Mouse (Mus musculus): Measurements from ENCODE around the gene Abl1.
"Not testable (repeated sequence)": the region's sequence is repeated elsewhere in the genome, so short reads cannot be mapped to it uniquely, and the experiment has no call there.

Abl1 gene

GRCm38 (mm10) chr2:31688074-31688925 is at the start of gene Abl1:
Gene Abl1 (plus strand): TSS chr2:31688376.
- in situ Hi-C loops (cut with MboI; ENCODE audit: low sequenced_read_pairs): loop anchor here (5.0 kb wide), 1 partner anchor 99 kb away; no protein-coding TSS in a partner anchor

DNA sequence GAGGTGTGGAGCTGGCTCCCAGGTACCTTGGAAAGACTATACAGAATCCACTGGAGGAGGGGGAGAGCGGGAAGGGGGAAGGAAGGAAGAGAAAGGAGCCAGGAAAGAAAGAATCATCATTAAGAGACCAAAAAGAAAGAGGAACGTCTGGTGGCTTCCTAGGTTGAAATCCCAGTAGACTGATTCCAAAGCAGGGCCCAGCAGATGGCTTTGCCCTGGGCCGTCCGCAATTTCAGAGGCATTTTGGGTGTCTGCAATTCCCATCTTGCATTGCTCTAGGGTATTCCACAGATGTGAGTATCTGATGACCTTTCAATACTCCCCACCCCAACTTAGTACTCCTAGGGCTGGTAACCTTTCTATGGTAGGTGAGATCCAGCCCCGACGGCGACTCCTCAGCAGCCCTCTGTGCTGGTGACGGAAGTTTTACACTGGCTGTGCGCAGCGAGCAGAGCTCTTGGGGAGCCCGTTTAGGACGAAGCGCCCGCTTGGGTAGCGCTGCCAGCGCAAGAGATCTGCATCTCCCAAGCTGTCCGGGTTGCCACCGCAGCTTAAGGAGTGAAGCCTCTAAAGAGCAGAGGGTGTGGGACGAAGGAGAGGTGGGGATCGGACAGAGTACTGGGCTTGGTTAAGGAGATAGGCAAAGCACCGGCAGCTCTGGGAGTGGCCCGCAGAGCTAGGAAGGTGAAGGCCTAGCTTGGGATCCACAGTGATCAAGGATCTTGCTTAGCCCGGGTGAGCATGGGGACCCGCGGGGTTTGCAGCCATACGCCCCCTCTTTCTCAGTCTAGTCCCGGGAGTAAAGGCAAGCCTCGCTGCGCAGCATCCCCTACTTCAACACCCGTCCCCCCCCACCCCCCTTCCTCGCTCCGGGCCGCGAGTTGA is 49.4 kb upstream of the Abl1 start:
- in situ Hi-C loops (cut with MboI; ENCODE audit: low sequenced_read_pairs): no loop called here

- in situ Hi-C loops (cut with MboI; ENCODE audit: low sequenced_read_pairs): no loop called here
Measured at GRCm38 (mm10) chr2:31639466-31639760, 48.8 kb upstream of the Abl1 start.

- in situ Hi-C loops (cut with MboI; ENCODE audit: low sequenced_read_pairs): no loop called here
Measured at GRCm38 (mm10) chr2:31639901-31640608, 48.1 kb upstream of the Abl1 start, which contains the start of gene Prdm12. Gene Prdm12 (plus strand): TSS chr2:31640037.

DNA sequence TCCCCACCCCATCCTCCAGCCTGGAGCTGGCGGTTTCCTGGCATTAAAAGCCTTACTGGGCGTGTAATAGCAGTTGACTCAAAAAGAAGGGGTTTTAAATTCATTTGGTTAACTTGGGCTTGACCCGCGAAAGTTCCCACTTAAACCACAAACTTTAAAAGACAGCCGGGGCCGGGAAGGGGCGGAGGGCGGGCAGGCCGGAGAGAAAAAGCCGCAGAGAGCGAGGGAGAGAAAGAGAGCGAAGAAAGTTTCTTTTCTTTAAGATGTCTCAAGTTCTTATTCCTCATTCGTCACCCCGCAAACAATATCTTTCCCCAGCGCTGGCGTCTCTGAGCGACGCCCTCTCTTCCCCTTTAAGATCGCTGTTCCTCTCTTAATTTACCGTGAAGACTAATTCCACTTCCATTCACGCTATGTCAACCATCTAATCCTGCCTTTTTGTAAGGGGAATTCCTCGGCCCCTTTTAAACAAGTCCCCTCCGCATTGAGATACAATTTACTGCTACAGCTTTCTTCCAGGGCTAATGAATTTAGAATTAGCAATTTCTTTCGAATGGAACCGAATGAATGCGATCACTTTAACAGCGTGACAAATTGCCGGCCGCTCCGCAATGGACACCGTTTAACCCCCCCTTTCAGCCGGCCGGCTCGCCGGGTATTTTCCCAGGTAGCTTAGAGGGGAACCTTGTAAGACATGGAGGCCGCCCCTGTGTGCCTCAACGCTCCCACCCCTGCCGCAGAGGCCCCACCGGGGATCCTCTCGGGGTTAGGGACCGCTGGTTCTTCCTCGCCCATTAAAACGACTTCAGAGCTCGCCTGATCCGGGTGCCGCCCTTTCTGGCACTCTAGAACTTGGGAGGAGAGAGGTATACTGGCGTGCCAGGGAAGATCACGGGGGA is 47.3 kb upstream of the Abl1 start:
- in situ Hi-C loops (cut with MboI; ENCODE audit: low sequenced_read_pairs): no loop called here

- in situ Hi-C loops (cut with MboI; ENCODE audit: low sequenced_read_pairs): no loop called here
Measured at GRCm38 (mm10) chr2:31641508-31641830, 46.7 kb upstream of the Abl1 start.

- in situ Hi-C loops (cut with MboI; ENCODE audit: low sequenced_read_pairs): no loop called here
Measured at GRCm38 (mm10) chr2:31641929-31642328, 46.2 kb upstream of the Abl1 start.

DNA sequence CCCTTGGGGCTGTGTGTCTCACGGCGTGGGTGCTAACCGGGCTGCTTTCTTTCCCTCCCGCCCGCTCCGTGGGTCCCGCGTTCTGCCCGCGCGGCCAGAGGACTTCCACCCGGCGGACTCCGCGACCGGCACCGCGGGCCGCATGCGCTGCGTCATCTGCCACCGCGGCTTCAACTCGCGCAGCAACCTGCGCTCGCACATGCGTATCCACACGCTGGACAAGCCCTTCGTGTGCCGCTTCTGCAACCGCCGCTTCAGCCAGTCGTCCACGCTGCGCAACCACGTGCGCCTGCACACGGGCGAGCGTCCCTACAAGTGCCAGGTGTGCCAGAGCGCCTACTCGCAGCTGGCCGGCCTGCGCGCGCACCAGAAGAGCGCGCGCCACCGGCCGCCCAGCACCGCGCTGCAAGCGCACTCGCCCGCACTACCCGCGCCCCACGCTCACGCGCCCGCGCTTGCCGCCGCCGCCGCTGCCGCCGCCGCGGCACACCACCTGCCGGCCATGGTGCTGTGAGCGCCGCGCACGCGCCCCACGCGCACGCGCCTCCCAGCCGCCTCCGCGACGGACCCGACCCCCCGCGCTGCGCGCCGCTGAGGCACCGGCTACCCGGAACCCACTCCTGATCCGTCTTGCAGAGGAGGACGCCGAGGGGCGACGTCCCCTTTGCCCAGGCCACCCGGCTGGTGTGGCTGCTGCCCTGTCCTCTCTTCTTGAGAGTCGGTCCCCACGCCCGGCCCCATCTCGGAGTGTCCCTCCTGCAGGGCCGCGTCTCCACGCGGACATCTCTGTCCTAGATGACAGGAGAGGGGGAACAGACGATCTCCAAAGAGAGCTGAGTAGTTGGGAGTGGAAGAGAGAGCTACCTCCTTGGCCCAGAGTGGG is 34.0 kb upstream of the Abl1 start:
- in situ Hi-C loops (cut with MboI; ENCODE audit: low sequenced_read_pairs): loop anchor here (10.0 kb wide), 1 partner anchor 169 kb away; no protein-coding TSS in a partner anchor

GRCm38 (mm10) chr2:31654854-31655559 is 33.2 kb upstream of the Abl1 start:
- in situ Hi-C loops (cut with MboI; ENCODE audit: low sequenced_read_pairs): loop anchor here (10.0 kb wide), 1 partner anchor 170 kb away; no protein-coding TSS in a partner anchor

DNA sequence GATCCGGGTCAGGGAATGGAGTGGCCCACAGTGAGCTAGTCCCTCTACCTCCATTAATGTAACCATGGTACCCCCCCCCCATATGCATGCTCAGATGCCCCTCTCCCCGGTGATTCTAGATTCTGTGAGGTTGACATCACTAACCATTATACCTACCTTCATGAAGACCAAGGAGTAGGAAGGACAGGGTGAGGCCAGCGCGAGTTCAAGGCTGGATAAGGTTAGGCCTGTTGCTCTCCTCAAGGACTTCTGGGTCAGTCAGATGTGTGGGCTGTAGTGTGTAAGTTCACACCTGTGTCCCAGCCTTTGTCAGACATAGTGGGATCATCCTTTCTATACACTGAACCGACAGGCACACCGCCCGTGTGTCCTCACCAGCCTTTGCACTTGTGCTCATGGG is 31.8 kb upstream of the Abl1 start:
- in situ Hi-C loops (cut with MboI; ENCODE audit: low sequenced_read_pairs): loop anchor here (10.0 kb wide), 1 partner anchor 172 kb away; no protein-coding TSS in a partner anchor

- in situ Hi-C loops (cut with MboI; ENCODE audit: low sequenced_read_pairs): no loop called here
Measured at GRCm38 (mm10) chr2:31662939-31663803, 25.0 kb upstream of the Abl1 start.

DNA sequence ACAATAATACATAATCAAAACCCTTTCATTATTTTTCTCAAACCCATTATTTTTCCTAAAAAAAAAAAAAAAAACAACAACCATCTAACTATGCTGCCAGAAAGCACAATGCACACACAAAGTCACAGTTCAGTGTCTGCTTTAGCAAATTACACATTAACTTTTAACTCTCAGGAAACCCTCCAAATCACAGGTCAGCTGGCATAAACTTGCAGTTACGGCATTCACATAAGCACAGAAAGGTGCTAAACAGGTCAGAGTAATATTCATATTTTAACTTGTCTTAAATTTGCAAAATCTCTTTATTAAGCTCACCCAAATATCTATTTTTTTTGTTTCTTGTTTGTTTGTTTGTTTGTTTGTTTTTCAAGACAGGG is 24.4 kb upstream of the Abl1 start:
- in situ Hi-C loops (cut with MboI; ENCODE audit: low sequenced_read_pairs): no loop called here

DNA sequence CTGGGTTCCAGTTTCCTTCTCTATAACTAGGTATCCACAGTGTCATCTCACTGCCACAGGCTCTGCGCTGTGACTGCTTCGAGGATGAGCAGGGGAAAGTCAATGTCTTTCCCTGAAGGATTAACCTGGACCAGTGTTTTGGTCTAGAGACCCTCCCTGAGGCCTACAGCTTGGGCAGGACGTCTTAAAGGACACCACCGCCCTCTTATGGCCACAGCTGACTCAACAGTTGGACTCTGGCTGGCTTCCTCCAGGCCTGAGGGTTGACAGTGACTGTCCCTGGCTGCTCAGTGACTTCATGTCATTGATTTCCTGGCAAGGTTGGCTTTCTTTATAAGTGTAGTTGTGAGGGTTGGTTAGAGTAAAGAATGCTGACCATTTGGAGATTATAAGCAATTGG is 20.8 kb upstream of the Abl1 start:
- in situ Hi-C loops (cut with MboI; ENCODE audit: low sequenced_read_pairs): no loop called here

- in situ Hi-C loops (cut with MboI; ENCODE audit: low sequenced_read_pairs): no loop called here
Measured at GRCm38 (mm10) chr2:31670551-31671035, 17.6 kb upstream of the Abl1 start, which contains the start of gene Exosc2. Gene Exosc2 (plus strand): TSS chr2:31670715.

- in situ Hi-C loops (cut with MboI; ENCODE audit: low sequenced_read_pairs): no loop called here
Measured at GRCm38 (mm10) chr2:31678641-31679040, 9.5 kb upstream of the Abl1 start.

GRCm38 (mm10) chr2:31681051-31681707 is 7.0 kb upstream of the Abl1 start:
- in situ Hi-C loops (cut with MboI; ENCODE audit: low sequenced_read_pairs): not testable (repeated sequence)

DNA sequence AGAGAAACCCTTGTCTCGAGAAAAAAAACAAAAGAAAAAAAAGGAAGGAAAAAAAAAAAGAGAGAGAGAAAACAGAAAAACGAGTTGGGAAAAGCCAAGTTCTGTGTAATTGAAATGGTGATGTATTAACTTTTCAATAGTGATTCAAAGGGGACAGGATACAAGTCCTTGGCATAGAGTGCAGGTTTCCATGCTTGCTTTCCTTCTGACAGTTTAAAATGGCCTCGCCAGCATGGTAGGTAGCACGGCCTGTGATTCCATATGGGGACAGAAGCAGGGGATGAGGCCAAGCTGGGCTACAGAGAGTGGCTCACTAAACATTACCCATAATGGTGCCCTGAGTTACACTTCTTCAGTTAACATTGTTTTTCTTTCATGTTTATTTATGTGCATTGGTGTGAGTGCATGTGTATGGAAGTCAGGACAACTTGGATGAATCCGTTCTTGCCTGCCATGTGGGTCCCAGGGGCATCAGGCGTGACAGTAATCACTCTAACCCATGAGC is 6.4 kb upstream of the Abl1 start:
- in situ Hi-C loops (cut with MboI; ENCODE audit: low sequenced_read_pairs): no loop called here

Measured in CH12F3 (cell line).